Mouse (Mus musculus): Measurements from ENCODE around the gene Alkbh6. TPM values are rescaled to one million over a fixed set of nuclear protein-coding genes. Genes with fewer than 3 reads are reported as not detected.
A peak's percentile ranks its signal among the peaks of the same experiment; 100 is the strongest.

Gene Alkbh6
- polyA plus RNA-seq, 1 experiment = 36.5 TPM

DNA sequence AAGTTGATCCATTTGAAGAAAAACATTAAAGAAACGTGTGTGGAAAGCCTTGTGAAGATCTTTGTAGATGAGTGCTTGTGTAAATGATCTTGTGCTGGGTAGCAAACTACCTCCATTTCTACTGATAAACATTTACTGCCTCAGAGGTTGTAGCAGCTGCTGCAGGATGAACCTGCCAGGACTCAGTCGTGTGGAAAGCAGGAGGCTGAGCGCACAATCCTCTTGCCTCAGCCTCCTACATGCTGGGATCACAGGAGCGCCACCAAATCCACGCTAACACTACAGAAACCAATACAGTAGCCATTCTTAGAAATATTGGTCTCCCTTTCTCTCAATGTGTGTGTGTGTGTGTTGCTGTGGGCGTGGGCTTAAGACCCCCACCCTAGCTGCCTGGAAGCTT, 20.5 kb upstream of the Alkbh6 start:
- Histone ChIP-seq H3K4me1 (ENCODE audit: control insufficient read depth, insufficient read depth, low read length) (peaks cover 15% of the 10 kb centered on the region), H3K27me3 (ENCODE audit: control insufficient read depth, insufficient read depth, low read length) (no peaks in the 10 kb centered on the region), H3K27ac (ENCODE audit: control insufficient read depth, insufficient read depth, low read depth, low read length) (no peak overlapping the region), H3K4me3 (ENCODE audit: control insufficient read depth, low read depth, low read length) (no peak overlapping the region), H3K36me3 (ENCODE audit: control insufficient read depth, insufficient read depth, low read length) (no peaks in the 10 kb centered on the region)
- TF ChIP-seq POLR2A (IDR thresholded peaks at IDR 0.05; ENCODE audit: control insufficient read depth, low read depth, low read length) (no peak), CTCF (IDR thresholded peaks at IDR 0.05; ENCODE audit: control insufficient read depth, insufficient read depth, insufficient replicate concordance, low read depth, low read length) (no peak)

DNA sequence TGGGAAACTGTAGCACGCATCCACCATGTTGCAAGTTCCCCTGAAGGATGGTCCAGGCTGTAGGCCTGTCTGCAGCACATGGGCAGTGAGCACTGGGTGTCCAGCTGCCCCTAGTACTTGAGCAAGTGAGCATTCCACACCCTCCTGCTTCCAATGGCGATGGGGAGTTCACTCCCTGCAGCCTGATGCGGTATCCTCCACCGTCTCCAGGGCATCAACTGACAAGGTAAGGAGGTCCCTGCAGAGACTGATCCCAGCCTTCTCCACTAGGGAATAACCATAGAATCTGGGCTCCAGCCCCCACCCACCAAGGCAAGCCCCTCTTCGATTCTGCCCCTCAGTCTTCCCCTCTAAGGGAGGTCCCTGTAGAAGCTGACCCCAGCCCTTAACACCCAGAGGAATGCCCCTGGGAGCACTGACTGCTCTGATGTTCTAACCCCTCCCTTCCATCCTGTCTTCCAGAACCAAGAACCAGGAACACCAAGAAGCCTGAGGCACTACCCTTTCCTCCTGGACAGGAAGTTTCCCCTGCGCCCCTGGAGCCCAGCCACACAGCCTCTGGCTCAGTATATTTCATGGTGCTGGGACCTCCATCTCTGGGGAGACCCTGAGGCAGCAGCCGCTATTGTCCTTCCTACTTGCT, 19.3 kb upstream of the Alkbh6 start:
- Histone ChIP-seq H3K4me3 (ENCODE audit: control insufficient read depth, low read depth, low read length) (no peak overlapping the region), H3K27me3 (ENCODE audit: control insufficient read depth, insufficient read depth, low read length) (no peaks in the 10 kb centered on the region), H3K27ac (ENCODE audit: control insufficient read depth, insufficient read depth, low read depth, low read length) (no peak overlapping the region), H3K36me3 (ENCODE audit: control insufficient read depth, insufficient read depth, low read length) (no peaks in the 10 kb centered on the region), H3K4me1 (ENCODE audit: control insufficient read depth, insufficient read depth, low read length) (peaks cover 15% of the 10 kb centered on the region)
- TF ChIP-seq POLR2A (IDR thresholded peaks at IDR 0.05; ENCODE audit: control insufficient read depth, low read depth, low read length) (no peak), CTCF (IDR thresholded peaks at IDR 0.05; ENCODE audit: control insufficient read depth, insufficient read depth, insufficient replicate concordance, low read depth, low read length) (no peak)

DNA sequence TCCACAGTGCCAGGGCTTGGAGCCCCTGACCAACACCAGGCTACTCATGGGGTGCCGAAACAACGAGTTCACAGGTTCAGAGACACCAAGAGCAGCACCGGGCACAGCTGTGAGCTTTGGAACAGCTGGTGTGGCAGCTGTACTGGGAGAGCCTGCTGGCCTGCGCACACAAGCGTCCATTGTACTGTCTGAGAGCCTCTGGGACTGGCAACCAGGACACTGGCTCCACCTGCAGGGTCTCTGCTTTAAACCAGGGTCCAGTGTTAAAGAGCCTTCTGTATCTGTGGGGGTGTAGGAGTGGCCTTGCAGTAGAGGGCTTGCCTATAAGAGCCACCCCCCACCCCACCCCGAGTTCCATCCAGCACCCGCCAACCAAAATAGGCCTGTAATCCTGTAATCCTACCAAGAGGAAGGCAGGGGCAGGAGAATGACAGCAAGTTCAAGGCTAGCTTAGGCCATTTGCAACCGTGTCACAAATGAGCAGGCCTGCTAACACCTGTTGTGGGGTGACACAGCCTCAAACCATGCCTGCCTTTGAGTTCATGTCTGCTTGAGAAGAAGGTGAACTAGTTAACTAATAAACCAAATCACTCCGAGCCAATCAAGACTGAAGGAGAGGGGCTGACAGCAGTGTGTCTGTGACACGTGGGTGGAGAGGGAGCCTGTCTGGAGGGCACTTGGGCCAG, 18.7 kb upstream of the Alkbh6 start:
- Histone ChIP-seq H3K4me1 (ENCODE audit: control insufficient read depth, insufficient read depth, low read length) (peaks cover 15% of the 10 kb centered on the region), H3K27me3 (ENCODE audit: control insufficient read depth, insufficient read depth, low read length) (no peaks in the 10 kb centered on the region), H3K36me3 (ENCODE audit: control insufficient read depth, insufficient read depth, low read length) (no peaks in the 10 kb centered on the region), H3K27ac (ENCODE audit: control insufficient read depth, insufficient read depth, low read depth, low read length) (no peak overlapping the region), H3K4me3 (ENCODE audit: control insufficient read depth, low read depth, low read length) (no peak overlapping the region)
- TF ChIP-seq POLR2A (IDR thresholded peaks at IDR 0.05; ENCODE audit: control insufficient read depth, low read depth, low read length) = no peak
- no peak for TF ChIP-seq CTCF (IDR thresholded peaks at IDR 0.05; ENCODE audit: control insufficient read depth, insufficient read depth, insufficient replicate concordance, low read depth, low read length)

DNA sequence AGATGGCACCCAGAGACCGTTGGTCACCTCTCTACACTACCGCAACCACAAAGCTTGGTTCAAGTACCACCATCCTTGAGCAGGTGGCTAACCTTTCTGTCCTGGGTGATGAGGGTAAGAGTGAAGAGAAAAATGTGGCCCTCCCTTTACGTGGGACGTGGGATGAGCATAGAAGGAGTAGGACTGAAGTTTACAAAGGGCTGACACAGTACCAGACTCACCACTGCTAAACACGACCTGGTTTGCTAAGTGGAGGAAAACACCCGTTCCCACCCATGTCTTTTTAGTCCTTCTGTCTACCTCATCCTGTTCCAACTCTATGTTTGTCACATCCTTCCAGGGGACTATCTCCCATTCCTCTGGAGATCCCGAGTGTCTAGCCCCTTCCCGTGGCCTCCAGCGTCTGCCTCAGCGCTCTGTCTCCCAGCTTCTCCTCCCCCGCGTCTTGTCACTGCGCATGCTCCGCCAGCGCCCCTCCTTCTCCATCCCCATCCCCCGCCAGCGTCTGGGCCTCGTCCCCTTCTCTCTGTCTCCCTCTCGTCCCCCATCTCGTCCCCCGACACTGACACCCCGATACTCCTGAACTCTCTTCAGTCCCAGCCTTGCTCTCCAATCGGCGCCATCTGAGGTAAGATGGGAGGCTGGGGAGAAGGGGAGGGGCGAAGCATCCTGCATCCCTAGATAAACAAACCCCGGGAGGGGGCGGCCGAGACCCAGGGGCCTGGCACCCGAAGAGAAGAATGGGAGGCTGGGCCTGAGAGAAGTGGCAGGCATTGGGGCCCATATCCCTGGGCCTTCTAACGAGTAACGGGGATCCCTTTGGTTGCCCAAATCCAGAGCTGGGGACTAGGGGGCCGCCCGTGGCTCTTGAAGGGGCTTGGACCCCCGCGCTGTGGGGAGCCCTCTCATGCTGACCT, 17.0 kb upstream of the Alkbh6 start, which contains the start of gene Clip3:
TSS of gene Clip3 (plus strand) at position 514 of the 917 bp plus-strand sequence.
- Histone ChIP-seq H3K27me3 (ENCODE audit: control insufficient read depth, insufficient read depth, low read length) (no peaks in the 10 kb centered on the region), H3K36me3 (ENCODE audit: control insufficient read depth, insufficient read depth, low read length) (no peaks in the 10 kb centered on the region), H3K27ac (ENCODE audit: control insufficient read depth, insufficient read depth, low read depth, low read length) (peak within 1 kb of the TSS; percentile 15; the same call in 1 of the 2 replicates), H3K4me3 (ENCODE audit: control insufficient read depth, low read depth, low read length) (peak within 1 kb of the TSS; percentile 89), H3K4me1 (ENCODE audit: control insufficient read depth, insufficient read depth, low read length) (peaks cover 15% of the 10 kb centered on the region)
- TF ChIP-seq CTCF (IDR thresholded peaks at IDR 0.05; ENCODE audit: control insufficient read depth, insufficient read depth, insufficient replicate concordance, low read depth, low read length) (no peak), POLR2A (IDR thresholded peaks at IDR 0.05; ENCODE audit: control insufficient read depth, low read depth, low read length) (peak; percentile 36)

DNA sequence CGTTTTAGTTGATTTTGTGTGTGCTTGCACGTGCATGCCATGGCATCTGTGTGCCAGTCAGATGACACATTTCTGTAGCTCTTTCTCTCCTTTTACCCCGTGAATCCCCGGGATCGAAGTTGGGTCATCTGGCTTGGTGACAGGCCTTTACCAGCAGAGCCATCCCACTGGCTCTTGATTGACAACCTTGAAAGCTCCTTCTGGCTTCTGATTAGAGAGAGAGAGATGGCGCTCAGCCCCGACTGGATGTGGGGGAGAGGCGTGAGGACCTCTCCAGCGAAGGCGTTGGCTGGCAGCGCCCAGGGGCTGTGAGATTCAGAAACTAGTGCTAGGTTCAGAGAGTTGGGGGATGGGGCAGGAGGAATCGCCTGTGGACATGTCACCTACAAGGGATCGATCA, 14.7 kb upstream of the Alkbh6 start:
- Histone ChIP-seq H3K4me1 (ENCODE audit: control insufficient read depth, insufficient read depth, low read length) (peaks cover 15% of the 10 kb centered on the region), H3K4me3 (ENCODE audit: control insufficient read depth, low read depth, low read length) (no peak overlapping the region), H3K36me3 (ENCODE audit: control insufficient read depth, insufficient read depth, low read length) (no peaks in the 10 kb centered on the region), H3K27me3 (ENCODE audit: control insufficient read depth, insufficient read depth, low read length) (no peaks in the 10 kb centered on the region), H3K27ac (ENCODE audit: control insufficient read depth, insufficient read depth, low read depth, low read length) (peak overlapping the region; percentile 34; the same call in 1 of the 2 replicates)
- TF ChIP-seq POLR2A (IDR thresholded peaks at IDR 0.05; ENCODE audit: control insufficient read depth, low read depth, low read length) (no peak), CTCF (IDR thresholded peaks at IDR 0.05; ENCODE audit: control insufficient read depth, insufficient read depth, insufficient replicate concordance, low read depth, low read length) (no peak)

DNA sequence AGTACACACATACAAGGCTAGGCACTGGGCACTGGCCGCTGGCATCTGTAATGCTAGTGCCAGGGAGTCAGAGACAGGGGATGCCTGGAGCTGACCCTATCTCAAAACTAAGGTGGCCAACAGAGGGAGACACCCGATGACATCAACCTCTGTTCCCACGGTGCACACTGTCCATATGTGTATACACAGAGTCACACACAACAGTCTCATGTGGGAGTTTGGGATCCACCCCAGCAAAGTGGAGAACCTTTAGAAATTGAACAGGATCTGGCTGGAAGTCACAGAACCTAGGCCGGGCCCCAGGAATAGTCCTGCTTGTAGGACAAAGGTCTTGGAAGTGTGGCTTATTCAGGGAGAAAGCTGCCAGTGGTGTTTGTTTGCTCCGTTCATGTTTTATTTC, 14.2 kb upstream of the Alkbh6 start:
- no peak for TF ChIP-seq CTCF (IDR thresholded peaks at IDR 0.05; ENCODE audit: control insufficient read depth, insufficient read depth, insufficient replicate concordance, low read depth, low read length)
- no peak for TF ChIP-seq POLR2A (IDR thresholded peaks at IDR 0.05; ENCODE audit: control insufficient read depth, low read depth, low read length)
- Histone ChIP-seq H3K4me3 (ENCODE audit: control insufficient read depth, low read depth, low read length) (no peak overlapping the region), H3K4me1 (ENCODE audit: control insufficient read depth, insufficient read depth, low read length) (peaks cover 15% of the 10 kb centered on the region), H3K36me3 (ENCODE audit: control insufficient read depth, insufficient read depth, low read length) (no peaks in the 10 kb centered on the region), H3K27me3 (ENCODE audit: control insufficient read depth, insufficient read depth, low read length) (no peaks in the 10 kb centered on the region), H3K27ac (ENCODE audit: control insufficient read depth, insufficient read depth, low read depth, low read length) (peak overlapping the region; percentile 34)

DNA sequence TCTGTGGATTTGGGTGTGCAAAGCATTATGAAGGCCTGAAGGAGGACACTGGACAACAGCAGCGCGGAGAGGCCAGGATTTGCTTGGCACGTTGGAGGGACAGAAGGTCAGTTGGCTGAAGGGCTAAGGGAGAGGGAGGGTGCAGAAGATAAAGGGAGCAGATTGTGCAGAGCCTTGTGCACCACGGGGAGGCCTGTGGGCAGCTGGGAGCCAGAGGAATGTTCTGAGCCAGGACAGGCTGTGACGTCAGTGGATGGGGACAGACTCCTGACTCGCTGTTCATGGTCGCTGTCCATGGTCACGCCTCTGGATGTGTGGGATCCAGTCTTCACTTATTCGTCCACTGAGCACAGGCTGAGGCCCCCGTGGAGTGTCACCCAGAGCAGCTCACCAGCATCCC, 13.4 kb upstream of the Alkbh6 start:
- TF ChIP-seq POLR2A (IDR thresholded peaks at IDR 0.05; ENCODE audit: control insufficient read depth, low read depth, low read length) (peak; percentile 34; the same call in 1 of the 2 replicates), CTCF (IDR thresholded peaks at IDR 0.05; ENCODE audit: control insufficient read depth, insufficient read depth, insufficient replicate concordance, low read depth, low read length) (no peak)
- Histone ChIP-seq H3K36me3 (ENCODE audit: control insufficient read depth, insufficient read depth, low read length) (no peaks in the 10 kb centered on the region), H3K4me1 (ENCODE audit: control insufficient read depth, insufficient read depth, low read length) (peaks cover 15% of the 10 kb centered on the region), H3K27ac (ENCODE audit: control insufficient read depth, insufficient read depth, low read depth, low read length) (peak overlapping the region; percentile 34), H3K27me3 (ENCODE audit: control insufficient read depth, insufficient read depth, low read length) (no peaks in the 10 kb centered on the region), H3K4me3 (ENCODE audit: control insufficient read depth, low read depth, low read length) (no peak overlapping the region)
